Mouse (Mus musculus) hematopoietic stem cell, adult 5-6 weeks (primary cell): ENCODE results near the gene Mrpl40. TPM values are rescaled to one million over a fixed set of nuclear protein-coding genes. Genes with fewer than 3 reads are reported as not detected.

Experiments
- ATAC-seq, 2 experiments: fragments of 125-278 bp in 1 of 2; replicated peaks in 1 of 2; 2 replicates each; pipeline ENCODE4 v1.8.0; 2016 to 2017; ENCODE audit warnings: inconsistent platforms in 2 of 2, mild to moderate bottlenecking in 2 of 2, moderate number of reproducible peaks in 2 of 2, low read depth in 1 of 2, moderate TSS enrichment in 1 of 2; ENCODE audit not compliant: low FRiP score in 2 of 2, poor library complexity in 2 of 2, severe bottlenecking in 2 of 2, insufficient read depth in 1 of 2, low TSS enrichment in 1 of 2
- total RNA-seq: library from RNA; stranded (forward); fragments of 172-1452, 232-1000 nt; gene quantifications from 2 replicates; pipeline ENCODE4 v1.2.3, GENCODE M21; 2017

Gene Mrpl40
- total RNA-seq, 1 experiment from 2014 or later, result 70.6 TPM

- peak; percentile 99 for ATAC-seq
Measured at GRCm38 (mm10) chr16:18836468-18837208, 40.0 kb downstream of the Mrpl40 start, which contains the start of the genes 2510002D24Rik and Gm28539. Gene 2510002D24Rik, plus strand, starts transcription at chr16:18836578. Gene Gm28539, plus strand, starts transcription at chr16:18836584.

GRCm38 (mm10) chr16:18836073-18836467, 40.6 kb downstream of the Mrpl40 start:
- ATAC-seq, result no peak

- no peak for ATAC-seq
Measured at GRCm38 (mm10) chr16:18833486-18833885, 43.2 kb downstream of the Mrpl40 start.

- ATAC-seq, result no peak
Measured at GRCm38 (mm10) chr16:18829102-18829501, 47.6 kb downstream of the Mrpl40 start.

GRCm38 (mm10) chr16:18828630-18829029, 48.0 kb downstream of the Mrpl40 start:
- no peak for ATAC-seq

GRCm38 (mm10) chr16:18822925-18823324, 53.7 kb downstream of the Mrpl40 start:
- no peak for ATAC-seq

GRCm38 (mm10) chr16:18822356-18822755, 54.3 kb downstream of the Mrpl40 start:
- ATAC-seq, result no peak

Other genes starting within 250 kb of the Mrpl40 start
- gene Sept5, start 246.9 kb downstream of the Mrpl40 start, total RNA-seq, result 1.8 and 7.6 TPM in 2 replicates
- 0.10 TPM in 1 of 2 replicates, not detected in the other for gene Cldn5, start 100.0 kb downstream of the Mrpl40 start, total RNA-seq
- gene Ufd1, start 65.1 kb downstream of the Mrpl40 start, total RNA-seq, result 67.4 and 82.8 TPM in 2 replicates
- gene Cdc45, start 64.9 kb downstream of the Mrpl40 start, total RNA-seq, result 50.9 and 63.8 TPM in 2 replicates
- 60.7 and 64.3 TPM in 2 replicates for gene 2510002D24Rik, start 40.3 kb downstream of the Mrpl40 start, total RNA-seq
- gene Gm28539, start 40.3 kb downstream of the Mrpl40 start, total RNA-seq, result not detected in 2 replicates
- gene Hira, start 175 bp upstream of the Mrpl40 start, total RNA-seq, result 65.7 and 77.8 TPM in 2 replicates